Mouse (Mus musculus): ENCODE measurements around the gene Car6.

Gene Car6

GRCm38 (mm10) chr4:150219501-150220292 lies 18.6 kb upstream of the Car6 start:
- peak; percentile 81 for DNase-seq (ENCODE audit: low read depth, low spot score)
- H3K36me3 ChIP-seq (ENCODE audit: control insufficient read depth, insufficient read depth, low read length, poor library complexity, severe bottlenecking): no peaks in the 10 kb centered on the region

GRCm38 (mm10) chr4:150217935-150218334 lies 16.8 kb upstream of the Car6 start:
- DNase-seq (ENCODE audit: low read depth, low spot score): no peak
- no peaks in the 10 kb centered on the region for H3K27me3 ChIP-seq (ENCODE audit: control insufficient read depth, insufficient read depth, low read length, poor library complexity, severe bottlenecking)
- no peaks in the 10 kb centered on the region for H3K36me3 ChIP-seq (ENCODE audit: control insufficient read depth, insufficient read depth, low read length, poor library complexity, severe bottlenecking)

More at GRCm38 (mm10) chr4:150219501-150220292, 18.6 kb upstream of the Car6 start:
- no peaks in the 10 kb centered on the region for H3K27me3 ChIP-seq (ENCODE audit: control insufficient read depth, insufficient read depth, low read length, poor library complexity, severe bottlenecking)

- H3K36me3 ChIP-seq (ENCODE audit: control insufficient read depth, insufficient read depth, low read length, poor library complexity, severe bottlenecking): no peaks in the 10 kb centered on the region
- no peaks in the 10 kb centered on the region for H3K27me3 ChIP-seq (ENCODE audit: control insufficient read depth, insufficient read depth, low read length, poor library complexity, severe bottlenecking)
- no peak for DNase-seq (ENCODE audit: low read depth, low spot score)
These were observed 16.0 kb upstream of the Car6 start for GRCm38 (mm10) chr4:150217042-150217554.

- no peaks in the 10 kb centered on the region for H3K27me3 ChIP-seq (ENCODE audit: control insufficient read depth, insufficient read depth, low read length, poor library complexity, severe bottlenecking)
- no peaks in the 10 kb centered on the region for H3K36me3 ChIP-seq (ENCODE audit: control insufficient read depth, insufficient read depth, low read length, poor library complexity, severe bottlenecking)
- DNase-seq (ENCODE audit: low read depth, low spot score): no peak
These were observed 15.3 kb upstream of the Car6 start for GRCm38 (mm10) chr4:150216423-150216822.

DNA sequence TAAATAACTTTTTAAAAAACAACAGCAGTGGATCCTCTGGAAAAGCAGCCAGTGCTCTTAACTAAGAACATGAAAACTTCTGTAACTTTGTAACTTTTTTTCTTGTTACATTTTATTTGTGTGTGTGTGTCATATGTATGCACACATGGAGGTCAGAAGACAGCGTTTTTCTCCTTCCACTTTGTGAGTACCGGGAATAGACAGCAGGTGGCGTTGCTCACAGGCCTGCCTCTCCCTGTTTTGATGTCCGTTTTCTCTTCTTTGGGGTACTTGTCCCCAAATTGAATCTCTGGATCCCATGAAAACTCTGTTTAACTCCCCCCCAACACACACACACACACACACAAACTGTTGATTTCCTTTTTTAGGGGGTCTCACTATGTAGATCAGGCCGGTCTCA lies 12.8 kb upstream of the Car6 start:
- Histone ChIP-seq H3K36me3 (ENCODE audit: control insufficient read depth, insufficient read depth, low read length, poor library complexity, severe bottlenecking) (no peaks in the 10 kb centered on the region), H3K27me3 (ENCODE audit: control insufficient read depth, insufficient read depth, low read length, poor library complexity, severe bottlenecking) (no peaks in the 10 kb centered on the region)
- no peak for DNase-seq (ENCODE audit: low read depth, low spot score)

DNA sequence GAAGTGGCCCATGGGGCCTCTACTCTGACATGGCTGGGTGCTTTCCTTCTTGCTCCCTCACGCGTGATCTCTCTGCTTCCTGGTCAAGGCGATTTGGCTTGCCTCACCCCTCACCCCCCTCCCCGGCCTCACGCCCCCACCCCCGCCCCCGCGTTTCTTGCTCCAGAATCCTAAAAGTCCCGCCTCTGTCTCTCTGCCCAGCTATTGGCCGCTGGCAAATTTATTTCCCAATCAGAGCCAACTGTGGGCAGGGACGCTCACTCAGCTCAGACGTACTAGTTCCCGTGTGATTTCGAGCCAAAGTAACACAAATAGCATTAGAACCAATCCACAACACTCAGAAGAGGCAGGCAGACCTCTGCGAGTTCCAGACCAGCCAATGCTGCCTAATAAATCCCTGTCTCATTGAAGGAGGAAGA lies 11.4 kb upstream of the Car6 start:
- peak; percentile 75 for DNase-seq (ENCODE audit: low read depth, low spot score)
- Histone ChIP-seq H3K36me3 (ENCODE audit: control insufficient read depth, insufficient read depth, low read length, poor library complexity, severe bottlenecking) (no peaks in the 10 kb centered on the region), H3K27me3 (ENCODE audit: control insufficient read depth, insufficient read depth, low read length, poor library complexity, severe bottlenecking) (no peaks in the 10 kb centered on the region)

DNA sequence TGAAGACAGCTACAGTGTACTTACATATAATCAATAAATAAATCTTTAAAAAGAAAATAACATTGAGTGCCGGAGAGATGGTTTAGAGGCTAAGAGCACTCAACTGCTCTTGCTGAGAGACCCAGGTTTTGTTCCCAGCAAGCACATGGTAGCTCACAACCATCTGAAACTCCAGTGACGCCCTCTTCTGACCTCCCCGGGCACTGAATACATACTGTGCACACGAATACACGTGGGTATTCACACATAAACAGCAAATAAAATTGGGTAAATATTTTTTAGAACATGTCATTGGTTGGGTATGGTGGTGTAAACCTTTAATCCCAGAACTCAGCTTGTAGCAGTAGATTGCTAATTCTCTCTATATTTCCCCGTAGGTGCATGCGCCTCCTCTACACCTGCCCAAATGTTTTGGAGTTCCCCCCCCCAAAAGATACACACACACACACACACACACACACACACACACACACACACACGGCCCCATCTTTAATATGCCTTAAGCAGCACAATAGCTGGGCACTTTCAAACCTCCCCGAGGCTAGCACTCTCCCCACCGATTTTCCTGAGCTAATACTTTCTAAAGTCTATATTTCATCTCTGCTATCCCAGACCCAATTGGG lies 10.9 kb upstream of the Car6 start:
- Histone ChIP-seq H3K36me3 (ENCODE audit: control insufficient read depth, insufficient read depth, low read length, poor library complexity, severe bottlenecking) (no peaks in the 10 kb centered on the region), H3K27me3 (ENCODE audit: control insufficient read depth, insufficient read depth, low read length, poor library complexity, severe bottlenecking) (no peaks in the 10 kb centered on the region)
- peak; percentile 30 for DNase-seq (ENCODE audit: low read depth, low spot score)

GRCm38 (mm10) chr4:150210306-150210705 lies 9.2 kb upstream of the Car6 start:
- no peaks in the 10 kb centered on the region for H3K27me3 ChIP-seq (ENCODE audit: control insufficient read depth, insufficient read depth, low read length, poor library complexity, severe bottlenecking)
- no peak for DNase-seq (ENCODE audit: low read depth, low spot score)
- no peaks in the 10 kb centered on the region for H3K36me3 ChIP-seq (ENCODE audit: control insufficient read depth, insufficient read depth, low read length, poor library complexity, severe bottlenecking)

GRCm38 (mm10) chr4:150209751-150210150 lies 8.6 kb upstream of the Car6 start:
- no peaks in the 10 kb centered on the region for H3K27me3 ChIP-seq (ENCODE audit: control insufficient read depth, insufficient read depth, low read length, poor library complexity, severe bottlenecking)
- H3K36me3 ChIP-seq (ENCODE audit: control insufficient read depth, insufficient read depth, low read length, poor library complexity, severe bottlenecking): no peaks in the 10 kb centered on the region
- no peak for DNase-seq (ENCODE audit: low read depth, low spot score)

DNA sequence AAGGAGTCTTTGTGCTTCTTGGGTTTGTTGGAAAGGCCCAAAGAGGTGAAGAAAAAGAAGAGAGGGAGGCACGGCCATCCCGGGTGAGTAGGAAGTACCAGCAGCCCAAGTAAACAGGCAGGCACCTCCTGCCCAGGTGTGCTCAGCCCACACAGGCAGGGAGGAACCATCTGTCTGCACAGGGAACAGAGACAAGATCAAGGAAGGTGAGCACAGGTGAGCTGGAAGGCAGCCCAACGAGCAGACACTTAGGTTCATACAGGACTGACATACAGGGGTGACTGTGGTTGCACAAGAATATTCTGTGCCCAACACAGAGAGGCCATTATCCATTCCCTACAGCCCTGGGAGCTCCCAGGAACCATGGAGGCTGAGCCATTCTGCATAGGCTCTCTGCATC lies 3.7 kb upstream of the Car6 start:
- Histone ChIP-seq H3K27me3 (ENCODE audit: control insufficient read depth, insufficient read depth, low read length, poor library complexity, severe bottlenecking) (no peaks in the 10 kb centered on the region), H3K36me3 (ENCODE audit: control insufficient read depth, insufficient read depth, low read length, poor library complexity, severe bottlenecking) (no peaks in the 10 kb centered on the region)
- DNase-seq (ENCODE audit: low read depth, low spot score): no peak

GRCm38 (mm10) chr4:150202702-150203101 lies 1.6 kb upstream of the Car6 start:
- DNase-seq (ENCODE audit: low read depth, low spot score): peak; percentile 51
- H3K36me3 ChIP-seq (ENCODE audit: control insufficient read depth, insufficient read depth, low read length, poor library complexity, severe bottlenecking): no peaks in the 10 kb centered on the region
- no peaks in the 10 kb centered on the region for H3K27me3 ChIP-seq (ENCODE audit: control insufficient read depth, insufficient read depth, low read length, poor library complexity, severe bottlenecking)

GRCm38 (mm10) chr4:150198268-150198667 lies 2.9 kb downstream of the Car6 start:
- H3K36me3 ChIP-seq (ENCODE audit: control insufficient read depth, insufficient read depth, low read length, poor library complexity, severe bottlenecking): no peaks in the 10 kb centered on the region
- no peak for DNase-seq (ENCODE audit: low read depth, low spot score)
- H3K27me3 ChIP-seq (ENCODE audit: control insufficient read depth, insufficient read depth, low read length, poor library complexity, severe bottlenecking): no peaks in the 10 kb centered on the region

- H3K36me3 ChIP-seq (ENCODE audit: control insufficient read depth, insufficient read depth, low read length, poor library complexity, severe bottlenecking): no peaks in the 10 kb centered on the region
- DNase-seq (ENCODE audit: low read depth, low spot score): peak; percentile 79
- H3K27me3 ChIP-seq (ENCODE audit: control insufficient read depth, insufficient read depth, low read length, poor library complexity, severe bottlenecking): no peaks in the 10 kb centered on the region
These were observed 7.2 kb downstream of the Car6 start for GRCm38 (mm10) chr4:150193915-150194314.

DNA sequence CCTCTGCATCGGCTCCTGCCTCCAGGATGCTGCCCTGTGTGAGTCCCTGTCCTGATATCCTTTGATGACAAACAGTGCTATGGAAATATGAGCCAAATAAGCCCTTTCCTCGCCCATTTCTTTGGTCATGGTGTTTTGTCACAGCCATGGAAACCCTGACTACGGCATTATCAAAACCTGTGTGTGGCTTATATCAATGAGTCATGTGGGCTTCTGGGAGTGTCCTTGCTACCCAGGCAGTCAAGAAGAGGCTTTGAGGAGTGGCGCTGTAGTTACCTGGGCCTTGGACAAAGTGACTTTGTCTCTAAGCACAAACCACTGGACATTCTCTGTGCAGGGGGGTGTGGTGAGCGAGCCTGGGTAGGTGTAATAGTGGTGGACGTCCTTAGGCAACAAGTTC lies 8.9 kb downstream of the Car6 start:
- no peak for DNase-seq (ENCODE audit: low read depth, low spot score)
- Histone ChIP-seq H3K27me3 (ENCODE audit: control insufficient read depth, insufficient read depth, low read length, poor library complexity, severe bottlenecking) (no peaks in the 10 kb centered on the region), H3K36me3 (ENCODE audit: control insufficient read depth, insufficient read depth, low read length, poor library complexity, severe bottlenecking) (no peaks in the 10 kb centered on the region)

GRCm38 (mm10) chr4:150188236-150188635 lies 12.9 kb downstream of the Car6 start:
- H3K27me3 ChIP-seq (ENCODE audit: control insufficient read depth, insufficient read depth, low read length, poor library complexity, severe bottlenecking): no peaks in the 10 kb centered on the region
- DNase-seq (ENCODE audit: low read depth, low spot score): no peak

More at GRCm38 (mm10) chr4:150188236-150188635, 12.9 kb downstream of the Car6 start:
- no peaks in the 10 kb centered on the region for H3K36me3 ChIP-seq (ENCODE audit: control insufficient read depth, insufficient read depth, low read length, poor library complexity, severe bottlenecking)
